Mouse (Mus musculus): ENCODE data around the gene Gfod1. TPM values are rescaled to one million over a fixed set of nuclear protein-coding genes. Genes with fewer than 3 reads are reported as not detected.

Gene Gfod1
- polyA plus RNA-seq, 1 experiment: 6.5 TPM

GRCm38 (mm10) chr13:43251391-43251790, 52.6 kb downstream of the Gfod1 start:
- Histone ChIP-seq H3K4me2 (ENCODE audit: low read depth) (no peak overlapping the region), H3K79me2 (ENCODE audit: control insufficient read depth, insufficient read depth) (peaks cover 31% of the 10 kb centered on the region), H3K4me3 (no peak overlapping the region), H3K36me3 (ENCODE audit: control insufficient read depth, insufficient read depth) (no peaks in the 10 kb centered on the region), H3ac (ENCODE audit: control insufficient read depth, insufficient read length) (no peak overlapping the region), H3K27me3 (ENCODE audit: control insufficient read depth, insufficient read depth, insufficient read length) (no peaks in the 10 kb centered on the region)
- no peak for TF ChIP-seq MYOG (IDR thresholded peaks at IDR 0.05; ENCODE audit: control insufficient read depth in 1 of 3, insufficient read depth in 1 of 3, insufficient read length in 2 of 3, low read depth in 2 of 3)
- no peak for TF ChIP-seq POLR2A (IDR thresholded peaks at IDR 0.05; ENCODE audit: insufficient read length, low read depth)
- no peak for TF ChIP-seq USF1 (IDR thresholded peaks at IDR 0.05; ENCODE audit: low read depth)
- TF ChIP-seq REST (IDR thresholded peaks at IDR 0.05; ENCODE audit: insufficient read depth, insufficient read length): no peak
- TF ChIP-seq MYOD1 (IDR thresholded peaks at IDR 0.05; ENCODE audit: control insufficient read depth in 1 of 3, insufficient read length in 2 of 3, low read depth in 2 of 3): no peak
- no peak for TF ChIP-seq SRF (IDR thresholded peaks at IDR 0.05; ENCODE audit: control insufficient read depth, insufficient read length, low read depth)
- TF ChIP-seq MAX (IDR thresholded peaks at IDR 0.05; ENCODE audit: low read depth): no peak
- TF ChIP-seq CEBPB (IDR thresholded peaks at IDR 0.05; ENCODE audit: insufficient read depth, poor library complexity, severe bottlenecking): no peak
- TF ChIP-seq TCF3 (IDR thresholded peaks at IDR 0.05; ENCODE audit: insufficient read length, low read depth): no peak
- TF ChIP-seq E2F4 (IDR thresholded peaks at IDR 0.05; ENCODE audit: insufficient read depth): no peak
- no peak for TF ChIP-seq TCF12 (IDR thresholded peaks at IDR 0.05; ENCODE audit: insufficient read depth, poor library complexity, severe bottlenecking)
- TF ChIP-seq POLR2AphosphoS2 (IDR thresholded peaks at IDR 0.05; ENCODE audit: insufficient read length, low read depth): no peak

GRCm38 (mm10) chr13:43250653-43251052, 53.3 kb downstream of the Gfod1 start:
- no peaks in the 10 kb centered on the region for H3K27me3 ChIP-seq (ENCODE audit: control insufficient read depth, insufficient read depth, insufficient read length)
- H3K4me3 ChIP-seq: no peak overlapping the region
- TF ChIP-seq MYOG (IDR thresholded peaks at IDR 0.05; ENCODE audit: control insufficient read depth in 1 of 3, insufficient read depth in 1 of 3, insufficient read length in 2 of 3, low read depth in 2 of 3) (no peak), MYOD1 (IDR thresholded peaks at IDR 0.05; ENCODE audit: control insufficient read depth in 1 of 3, insufficient read length in 2 of 3, low read depth in 2 of 3) (no peak), E2F4 (IDR thresholded peaks at IDR 0.05; ENCODE audit: insufficient read depth) (no peak), SRF (IDR thresholded peaks at IDR 0.05; ENCODE audit: control insufficient read depth, insufficient read length, low read depth) (no peak), POLR2AphosphoS2 (IDR thresholded peaks at IDR 0.05; ENCODE audit: insufficient read length, low read depth) (no peak), TCF12 (IDR thresholded peaks at IDR 0.05; ENCODE audit: insufficient read depth, poor library complexity, severe bottlenecking) (no peak), CEBPB (IDR thresholded peaks at IDR 0.05; ENCODE audit: insufficient read depth, poor library complexity, severe bottlenecking) (no peak), TCF3 (IDR thresholded peaks at IDR 0.05; ENCODE audit: insufficient read length, low read depth) (no peak), POLR2A (IDR thresholded peaks at IDR 0.05; ENCODE audit: insufficient read length, low read depth) (no peak), USF1 (IDR thresholded peaks at IDR 0.05; ENCODE audit: low read depth) (no peak), REST (IDR thresholded peaks at IDR 0.05; ENCODE audit: insufficient read depth, insufficient read length) (no peak), MAX (IDR thresholded peaks at IDR 0.05; ENCODE audit: low read depth) (no peak)
- peaks cover 28% of the 10 kb centered on the region for H3K79me2 ChIP-seq (ENCODE audit: control insufficient read depth, insufficient read depth)
- no peaks in the 10 kb centered on the region for H3K36me3 ChIP-seq (ENCODE audit: control insufficient read depth, insufficient read depth)
- H3K4me2 ChIP-seq (ENCODE audit: low read depth): no peak overlapping the region
- no peak overlapping the region for H3ac ChIP-seq (ENCODE audit: control insufficient read depth, insufficient read length)

GRCm38 (mm10) chr13:43250106-43250505, 53.9 kb downstream of the Gfod1 start:
- H3K4me3 ChIP-seq: no peak overlapping the region
- no peak overlapping the region for H3K4me2 ChIP-seq (ENCODE audit: low read depth)
- H3ac ChIP-seq (ENCODE audit: control insufficient read depth, insufficient read length): no peak overlapping the region
- TF ChIP-seq TCF3 (IDR thresholded peaks at IDR 0.05; ENCODE audit: insufficient read length, low read depth): no peak
- TF ChIP-seq POLR2AphosphoS2 (IDR thresholded peaks at IDR 0.05; ENCODE audit: insufficient read length, low read depth): no peak
- TF ChIP-seq TCF12 (IDR thresholded peaks at IDR 0.05; ENCODE audit: insufficient read depth, poor library complexity, severe bottlenecking): no peak
- TF ChIP-seq E2F4 (IDR thresholded peaks at IDR 0.05; ENCODE audit: insufficient read depth): no peak
- TF ChIP-seq MAX (IDR thresholded peaks at IDR 0.05; ENCODE audit: low read depth): no peak
- no peak for TF ChIP-seq SRF (IDR thresholded peaks at IDR 0.05; ENCODE audit: control insufficient read depth, insufficient read length, low read depth)
- no peak for TF ChIP-seq CEBPB (IDR thresholded peaks at IDR 0.05; ENCODE audit: insufficient read depth, poor library complexity, severe bottlenecking)
- H3K79me2 ChIP-seq (ENCODE audit: control insufficient read depth, insufficient read depth): peaks cover 28% of the 10 kb centered on the region
- H3K27me3 ChIP-seq (ENCODE audit: control insufficient read depth, insufficient read depth, insufficient read length): no peaks in the 10 kb centered on the region
- H3K36me3 ChIP-seq (ENCODE audit: control insufficient read depth, insufficient read depth): no peaks in the 10 kb centered on the region

GRCm38 (mm10) chr13:43248381-43248780, 55.6 kb downstream of the Gfod1 start:
- H3K4me3 ChIP-seq: no peak overlapping the region
- TF ChIP-seq REST (IDR thresholded peaks at IDR 0.05; ENCODE audit: insufficient read depth, insufficient read length) (no peak), CEBPB (IDR thresholded peaks at IDR 0.05; ENCODE audit: insufficient read depth, poor library complexity, severe bottlenecking) (no peak), POLR2A (IDR thresholded peaks at IDR 0.05; ENCODE audit: insufficient read length, low read depth) (no peak), MAX (IDR thresholded peaks at IDR 0.05; ENCODE audit: low read depth) (no peak), USF1 (IDR thresholded peaks at IDR 0.05; ENCODE audit: low read depth) (no peak), E2F4 (IDR thresholded peaks at IDR 0.05; ENCODE audit: insufficient read depth) (no peak), TCF3 (IDR thresholded peaks at IDR 0.05; ENCODE audit: insufficient read length, low read depth) (no peak), MYOD1 (IDR thresholded peaks at IDR 0.05; ENCODE audit: control insufficient read depth in 1 of 3, insufficient read length in 2 of 3, low read depth in 2 of 3) (no peak), MYOG (IDR thresholded peaks at IDR 0.05; ENCODE audit: control insufficient read depth in 1 of 3, insufficient read depth in 1 of 3, insufficient read length in 2 of 3, low read depth in 2 of 3) (no peak), SRF (IDR thresholded peaks at IDR 0.05; ENCODE audit: control insufficient read depth, insufficient read length, low read depth) (no peak), POLR2AphosphoS2 (IDR thresholded peaks at IDR 0.05; ENCODE audit: insufficient read length, low read depth) (no peak), TCF12 (IDR thresholded peaks at IDR 0.05; ENCODE audit: insufficient read depth, poor library complexity, severe bottlenecking) (no peak)
- H3K4me2 ChIP-seq (ENCODE audit: low read depth): no peak overlapping the region
- no peaks in the 10 kb centered on the region for H3K36me3 ChIP-seq (ENCODE audit: control insufficient read depth, insufficient read depth)
- H3K79me2 ChIP-seq (ENCODE audit: control insufficient read depth, insufficient read depth): peaks cover 19% of the 10 kb centered on the region
- H3ac ChIP-seq (ENCODE audit: control insufficient read depth, insufficient read length): no peak overlapping the region
- no peaks in the 10 kb centered on the region for H3K27me3 ChIP-seq (ENCODE audit: control insufficient read depth, insufficient read depth, insufficient read length)

All from myocyte (in vitro differentiated cells).